Mouse (Mus musculus): ENCODE measurements around the gene Adm2.

Adm2 gene

DNA sequence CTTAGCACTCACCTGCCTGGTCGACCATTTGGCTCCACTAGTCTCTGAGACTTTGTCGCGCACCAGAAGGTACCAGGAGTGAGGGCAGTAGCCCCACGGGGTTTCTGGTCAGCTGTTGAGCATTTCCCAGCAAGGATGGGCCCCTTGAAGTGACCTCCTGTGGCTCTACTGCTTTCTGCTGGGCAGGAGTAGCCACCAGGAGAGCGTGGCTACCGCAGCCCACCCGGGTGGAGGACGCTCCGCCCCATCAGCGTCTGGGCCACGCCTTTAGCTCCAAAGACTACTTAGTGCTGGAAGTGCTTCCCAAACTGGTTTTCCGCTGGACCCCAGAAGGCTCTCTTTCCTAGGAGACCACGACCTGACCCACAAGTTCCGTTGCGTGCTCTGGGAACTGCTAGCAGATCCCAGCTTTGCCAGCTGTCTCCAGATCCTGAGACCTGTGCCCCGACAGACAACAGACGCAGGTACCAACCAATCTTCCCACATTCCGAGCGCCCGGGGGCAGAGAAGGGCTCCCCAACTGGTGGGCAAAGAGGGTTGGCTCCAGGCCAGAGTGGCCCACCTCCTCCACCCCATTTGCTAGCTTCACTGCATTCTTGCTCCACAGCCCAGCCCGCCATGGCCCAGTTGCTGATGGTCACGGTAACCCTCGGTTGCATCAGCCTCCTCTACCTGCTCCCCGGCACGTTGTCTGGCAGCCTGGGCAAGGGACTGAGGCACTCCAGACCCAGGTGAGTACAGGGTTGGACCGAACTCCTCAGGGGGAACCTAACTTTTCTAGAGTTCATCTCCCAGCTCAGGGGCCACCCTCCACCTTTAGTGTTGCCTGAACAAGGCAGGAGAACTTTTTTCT, at the start of gene Adm2:
Gene Adm2, plus strand, starts transcription at position 51 of the 853 bp plus-strand sequence.
- no peak for DNase-seq (ENCODE audit: low spot score)

DNA sequence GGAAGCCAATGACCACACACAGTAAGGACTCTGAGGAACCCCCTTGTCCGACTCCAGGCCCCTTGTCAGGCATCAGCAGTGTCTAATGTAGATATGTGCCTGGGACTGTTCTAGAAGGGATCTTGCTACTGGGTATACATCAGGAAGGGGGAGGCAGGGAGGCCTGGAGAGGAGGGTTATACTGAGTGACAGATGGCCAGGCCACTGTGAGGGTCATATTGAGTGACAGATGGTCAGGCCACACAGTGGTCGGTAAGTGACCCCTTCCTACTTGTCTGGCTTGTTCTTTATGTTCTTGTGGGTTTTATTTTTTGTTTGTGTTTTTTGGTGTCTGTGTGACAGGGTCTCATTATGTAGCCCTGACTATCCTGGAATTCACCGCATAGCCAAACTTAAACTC, 47.0 kb upstream of the Adm2 start:
- DNase-seq (ENCODE audit: low spot score) = no peak

DNA sequence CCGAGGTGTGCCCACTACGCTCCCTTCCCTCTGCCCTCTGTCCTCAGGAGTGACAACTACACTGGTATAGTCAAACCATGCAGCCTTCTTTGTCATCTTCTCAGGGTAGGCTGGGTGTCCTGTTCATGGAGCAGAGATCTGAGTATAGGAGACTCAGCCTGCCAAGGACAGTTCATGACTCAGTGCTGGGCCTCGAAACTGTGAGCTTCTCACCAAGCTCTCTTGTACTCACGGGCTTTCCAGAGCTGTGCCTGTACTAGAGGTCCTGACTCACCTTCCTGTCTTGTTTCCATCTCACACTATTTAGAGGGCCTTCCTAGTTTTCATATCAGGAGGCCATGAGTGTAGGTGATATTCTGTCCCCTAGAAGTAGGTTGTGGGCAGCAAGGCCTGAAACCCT, 45.2 kb upstream of the Adm2 start:
- DNase-seq (ENCODE audit: low spot score) = no peak

DNA sequence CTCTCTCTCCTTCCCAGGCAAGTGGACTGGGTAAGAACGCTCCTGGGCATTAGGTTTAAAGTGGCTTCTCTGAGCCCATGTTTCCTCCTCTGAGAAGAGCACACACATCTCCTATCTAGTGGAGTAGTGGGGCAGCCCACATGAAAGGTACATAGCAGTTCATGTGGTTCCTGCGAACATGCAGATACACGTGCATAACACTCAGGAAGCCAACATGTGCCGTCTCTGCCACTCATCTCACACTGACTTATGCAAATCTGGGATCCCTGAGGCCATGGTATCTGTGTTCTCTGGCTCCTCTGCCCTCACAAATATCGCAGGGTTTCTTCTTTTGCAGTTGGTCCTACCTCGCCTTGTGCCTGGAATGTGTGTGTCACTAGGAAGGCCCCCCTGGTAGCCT, 40.0 kb upstream of the Adm2 start:
- DNase-seq (ENCODE audit: low spot score) = no peak

DNA sequence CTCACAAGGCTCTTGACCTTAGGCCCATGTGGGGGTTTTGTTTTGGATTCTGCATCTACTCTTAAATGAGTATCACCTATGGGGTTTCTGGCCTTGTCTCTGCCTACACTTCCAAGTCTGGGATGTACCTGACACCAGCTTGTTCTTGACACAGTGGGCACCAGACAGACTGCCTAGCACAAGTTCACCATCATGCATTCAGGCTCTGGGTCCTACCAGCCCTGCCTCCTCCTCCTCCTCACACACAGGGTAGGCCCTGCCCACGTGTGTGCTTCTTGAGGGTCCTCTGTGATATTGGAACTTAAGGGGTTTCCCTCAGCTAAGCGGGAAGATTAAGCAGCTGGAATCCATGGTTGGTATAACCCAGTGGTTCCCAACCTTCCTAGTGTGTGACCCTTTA, 38.4 kb upstream of the Adm2 start:
- DNase-seq (ENCODE audit: low spot score) = no peak

DNA sequence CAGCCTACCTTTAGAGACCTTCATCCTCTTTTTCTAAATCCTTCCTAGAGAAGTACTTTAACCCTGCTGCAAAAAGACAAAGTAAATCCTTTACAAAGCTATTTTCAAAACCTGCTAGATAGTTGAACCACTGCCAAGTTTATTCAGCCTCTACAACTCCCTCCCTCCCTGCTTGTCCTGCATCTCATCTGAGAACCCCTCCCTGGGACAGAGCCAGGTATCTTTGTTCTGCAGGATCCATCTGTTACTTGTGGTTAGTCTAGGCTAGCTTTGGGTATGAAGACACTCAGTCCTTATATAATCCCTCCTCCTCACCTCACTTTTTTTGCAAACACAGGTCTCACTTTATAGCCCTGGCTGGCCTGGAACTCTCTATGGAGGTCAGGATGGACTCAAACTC, 37.5 kb upstream of the Adm2 start:
- peak; percentile 58 for DNase-seq (ENCODE audit: low spot score)

DNA sequence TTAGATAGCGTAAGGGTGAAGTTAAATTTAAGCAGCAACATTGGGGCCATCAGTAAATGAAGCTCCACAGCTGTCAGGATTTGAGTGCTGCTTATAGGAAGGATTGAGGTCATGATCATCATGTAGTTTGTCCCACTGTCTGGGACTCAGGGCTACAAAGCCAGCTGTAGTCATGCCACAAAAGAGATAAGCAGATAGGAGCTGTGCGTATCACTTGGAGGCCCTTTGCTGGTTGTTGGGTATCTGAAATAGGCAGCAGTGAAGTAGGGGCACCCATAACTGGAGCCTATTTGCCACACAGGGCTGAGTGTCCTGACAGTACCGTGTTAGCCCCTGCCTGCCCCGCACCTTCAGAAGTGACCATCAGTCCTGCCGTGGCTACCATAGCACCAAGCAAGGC, 37.0 kb upstream of the Adm2 start:
- peak; percentile 65 for DNase-seq (ENCODE audit: low spot score)

GRCm38 (mm10) chr15:89286114-89286513, 36.4 kb upstream of the Adm2 start:
- DNase-seq (ENCODE audit: low spot score) = no peak

DNA sequence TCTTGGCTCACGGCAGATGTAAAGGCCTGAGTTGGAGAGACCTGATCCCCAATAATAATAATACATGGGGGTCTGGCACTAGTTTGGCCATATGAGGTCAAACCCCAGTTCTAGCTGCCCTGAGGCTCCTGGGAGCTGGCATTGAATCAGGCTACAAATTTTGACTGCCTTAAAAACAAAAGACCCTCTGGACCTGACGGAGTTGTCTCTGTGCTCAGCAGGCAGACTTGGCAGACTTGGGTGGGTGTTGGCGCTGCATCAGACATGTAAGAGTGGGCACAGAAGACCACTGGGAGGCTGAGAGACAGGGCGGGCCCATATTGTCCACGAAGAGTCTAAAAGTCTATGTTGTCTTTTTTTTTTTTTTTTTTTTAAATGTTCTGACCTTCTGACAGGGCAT, 35.9 kb upstream of the Adm2 start:
- DNase-seq (ENCODE audit: low spot score) = no peak

GRCm38 (mm10) chr15:89288227-89288767, 34.2 kb upstream of the Adm2 start:
- no peak for DNase-seq (ENCODE audit: low spot score)

DNA sequence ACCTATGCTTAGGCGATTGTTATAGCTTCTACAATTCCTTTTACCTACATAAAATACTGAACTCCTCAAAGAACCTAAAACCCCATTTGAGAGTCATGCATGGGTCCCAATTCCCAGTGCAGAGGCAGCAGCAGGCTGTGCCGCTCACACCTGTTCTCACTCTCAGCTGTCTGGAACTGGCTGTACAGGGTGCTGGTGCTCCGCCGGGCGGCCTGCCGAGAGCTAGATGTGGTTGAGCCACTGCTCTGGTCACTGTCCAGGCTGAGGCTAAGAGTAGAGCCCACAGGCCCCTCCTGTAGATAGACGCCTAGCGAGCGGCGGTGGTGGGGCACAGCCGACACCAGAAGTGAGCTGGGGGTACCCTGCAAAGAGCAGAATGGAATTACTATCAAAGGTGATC, 33.1 kb upstream of the Adm2 start:
- no peak for DNase-seq (ENCODE audit: low spot score)

DNA sequence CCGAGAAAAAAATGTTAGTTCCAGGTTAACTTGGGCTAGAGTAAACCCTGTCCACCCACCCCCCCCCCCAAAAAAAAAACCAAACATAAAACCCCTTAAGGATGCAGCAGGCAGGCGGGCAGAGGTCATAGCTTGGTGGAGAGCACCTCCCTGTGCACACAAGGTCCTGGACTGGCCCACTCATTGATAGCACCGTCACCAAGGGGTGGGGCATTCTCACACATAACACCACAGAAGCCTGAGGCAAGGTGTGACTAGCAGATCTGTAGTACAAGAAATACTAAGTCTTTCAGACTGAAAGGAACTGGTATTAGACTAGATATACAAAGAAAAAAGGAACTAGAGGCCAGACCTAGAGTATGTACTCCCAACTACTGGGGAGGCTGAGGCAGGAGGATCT, 31.0 kb upstream of the Adm2 start:
- DNase-seq (ENCODE audit: low spot score) = peak; percentile 68

DNA sequence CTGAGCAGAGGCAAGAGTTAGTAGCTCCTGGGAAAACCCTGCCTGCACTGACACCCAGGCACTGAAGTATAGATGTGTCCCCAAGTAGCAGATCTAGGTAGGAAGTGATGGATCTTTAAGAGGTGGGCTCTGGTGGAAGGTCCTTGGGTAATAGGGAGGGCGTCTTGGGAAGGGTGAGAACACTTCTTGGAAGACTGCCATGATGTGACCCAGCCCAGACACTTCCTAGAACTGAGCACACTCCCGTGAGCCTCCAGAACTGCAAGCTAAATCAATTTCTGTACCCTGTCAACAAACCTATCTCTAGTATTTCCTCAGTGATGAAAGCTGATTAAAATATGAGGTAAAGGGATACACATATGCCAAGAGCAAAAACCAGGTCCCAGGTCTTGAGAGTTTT, 29.7 kb upstream of the Adm2 start:
- DNase-seq (ENCODE audit: low spot score) = peak; percentile 51

GRCm38 (mm10) chr15:89293778-89294177, 28.7 kb upstream of the Adm2 start:
- no peak for DNase-seq (ENCODE audit: low spot score)

- DNase-seq (ENCODE audit: low spot score) = no peak
Observed at GRCm38 (mm10) chr15:89295580-89296165, 26.8 kb upstream of the Adm2 start.

DNA sequence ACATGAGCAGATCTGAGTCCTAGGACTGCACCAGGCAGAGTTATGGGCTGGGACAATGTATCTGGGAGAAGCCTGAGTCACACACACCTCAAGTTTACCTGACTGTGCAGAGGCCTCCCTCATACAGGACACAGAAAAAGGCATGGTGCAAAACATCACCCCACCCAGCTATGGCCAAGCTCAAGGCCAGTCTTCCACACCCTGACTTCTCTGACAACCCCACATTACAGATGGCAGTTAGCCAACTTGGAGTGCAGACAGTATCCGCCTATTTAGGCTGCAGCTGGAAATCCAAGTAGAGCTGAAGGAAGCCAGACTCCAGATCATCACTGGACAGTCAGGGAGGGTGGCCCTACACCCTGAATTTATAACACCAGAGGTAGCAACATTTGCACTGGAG, 26.1 kb upstream of the Adm2 start:
- DNase-seq (ENCODE audit: low spot score) = no peak

- DNase-seq (ENCODE audit: low spot score) = no peak
Observed at GRCm38 (mm10) chr15:89297695-89298094, 24.8 kb upstream of the Adm2 start.

DNA sequence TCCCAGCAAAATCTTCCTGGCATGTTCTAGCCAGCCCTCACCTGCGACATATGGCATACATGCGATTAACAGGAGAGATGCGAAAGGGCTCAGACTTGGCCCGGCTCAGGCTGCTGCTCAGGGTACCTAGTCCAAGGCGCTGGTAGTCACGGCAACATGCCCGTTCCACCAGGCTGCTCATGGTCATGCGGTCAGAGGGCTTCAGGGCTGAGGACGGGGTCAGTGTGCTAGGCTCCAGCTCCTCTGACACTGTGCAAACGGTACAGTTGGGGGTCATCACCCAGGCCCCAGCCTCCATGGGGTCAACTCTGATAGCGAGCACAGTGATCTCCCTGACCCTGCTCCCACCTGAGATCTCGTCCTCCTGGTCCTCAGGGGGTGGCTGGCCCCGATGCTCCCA, 22.3 kb upstream of the Adm2 start:
- no peak for DNase-seq (ENCODE audit: low spot score)

DNA sequence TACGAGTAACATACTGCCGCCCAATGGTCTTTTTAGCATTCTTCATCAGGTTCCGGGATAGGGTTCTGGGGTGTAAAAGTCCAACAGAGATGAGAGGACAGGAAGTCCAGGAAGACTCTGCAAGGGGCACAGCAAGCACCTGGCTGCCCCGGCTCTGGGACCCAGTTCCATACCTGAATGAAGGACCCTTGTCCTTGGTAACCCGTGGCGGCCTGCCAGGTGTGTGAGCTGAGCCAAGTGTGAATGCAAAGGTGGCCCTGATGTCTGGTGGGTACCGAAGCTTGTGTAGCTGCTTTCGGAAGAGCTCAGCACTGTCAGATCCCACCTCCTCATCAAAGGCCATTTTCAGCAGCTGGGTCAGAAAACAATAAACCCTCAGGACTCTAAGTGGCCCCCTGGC, 21.9 kb upstream of the Adm2 start:
- no peak for DNase-seq (ENCODE audit: low spot score)

DNA sequence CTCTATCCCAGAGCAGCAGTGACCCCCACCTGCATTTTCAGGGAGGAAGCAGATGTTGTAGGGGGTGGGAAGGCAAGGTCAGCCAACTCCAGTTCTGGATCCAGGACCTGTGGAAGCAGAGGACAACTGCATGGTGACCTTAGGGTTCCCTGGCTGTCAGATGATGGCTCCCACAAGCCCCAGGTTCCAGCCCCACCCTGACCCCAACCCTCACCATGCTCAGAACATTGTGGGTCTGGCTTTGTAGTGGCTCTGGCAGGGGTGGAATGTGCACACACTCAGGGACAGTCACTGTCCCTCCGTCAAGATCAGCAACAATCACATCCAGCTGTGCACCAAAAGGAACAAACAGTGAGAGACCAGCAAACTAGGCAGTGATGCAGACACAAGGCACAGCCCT, 16.6 kb upstream of the Adm2 start:
- DNase-seq (ENCODE audit: low spot score) = no peak

DNA sequence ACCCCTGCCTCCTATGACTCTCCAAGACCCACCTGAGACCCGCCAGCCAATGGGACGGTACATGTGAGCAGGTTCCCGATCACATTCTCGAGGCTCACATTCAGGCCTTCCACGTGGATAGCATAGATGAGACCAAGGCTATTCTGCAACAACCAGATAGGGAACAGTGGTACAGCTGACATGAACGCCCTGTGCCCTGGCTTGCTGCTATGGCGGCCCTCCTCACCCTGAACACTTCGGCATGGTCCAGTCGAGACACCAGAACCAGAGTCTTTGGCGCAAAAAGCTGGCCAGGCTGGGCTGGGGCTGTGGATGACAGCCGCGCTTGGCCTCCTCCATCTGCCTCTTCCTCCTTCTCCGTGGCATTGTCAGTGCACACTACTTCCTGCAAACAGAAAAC, 15.1 kb upstream of the Adm2 start:
- DNase-seq (ENCODE audit: low spot score) = no peak

GRCm38 (mm10) chr15:89308406-89309139, 13.9 kb upstream of the Adm2 start:
- DNase-seq (ENCODE audit: low spot score) = no peak

DNA sequence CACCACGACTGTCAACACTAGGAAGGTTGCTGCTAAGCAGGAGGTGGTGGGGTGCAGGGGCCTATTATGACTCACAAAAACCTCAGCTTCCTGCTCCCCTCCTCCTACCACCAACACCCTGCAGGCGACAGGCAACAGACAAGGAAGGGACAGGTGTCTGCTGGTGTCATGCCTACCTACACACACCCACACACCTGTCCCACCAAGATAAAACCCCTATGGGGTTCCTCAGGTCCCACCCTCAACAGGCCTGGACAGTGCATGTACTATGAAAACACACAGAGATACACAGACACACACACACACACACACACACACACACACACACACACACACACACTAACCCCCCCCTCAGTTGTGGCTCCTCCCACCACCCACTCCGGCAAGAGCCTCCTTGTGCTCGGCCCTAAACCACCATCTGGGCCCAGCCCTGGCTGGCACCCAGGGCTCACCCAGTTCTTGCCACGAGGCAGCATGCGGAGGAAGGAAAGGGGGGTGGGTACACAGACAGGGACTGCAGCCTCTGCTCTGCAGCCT, 12.5 kb upstream of the Adm2 start:
- no peak for DNase-seq (ENCODE audit: low spot score)

Measured in c-Kit-positive CD71-positive TER-119-positive erythroid progenitor cells, embryonic 14.5 days (primary cell).